Mouse (Mus musculus) left cerebral cortex, adult 9 months (tissue): ENCODE data around the gene Gm4491.

Experiments used
- DNase-seq, 2 experiments: peaks; one replicate each; pipeline ENCODE4 v3.0.0; 2022; ENCODE audit warnings: low spot score in 2 of 2

Gene Gm4491

GRCm38 (mm10) chr14:57084180-57084668 is 31.5 kb downstream of the Gm4491 start:
- no peak for DNase-seq

- no peak for DNase-seq
These were observed 32.8 kb downstream of the Gm4491 start for GRCm38 (mm10) chr14:57082863-57083262.

GRCm38 (mm10) chr14:57075537-57075936 is 40.1 kb downstream of the Gm4491 start:
- no peak for DNase-seq

GRCm38 (mm10) chr14:57069906-57070305 is 45.8 kb downstream of the Gm4491 start:
- DNase-seq = peak in 1 of 2 experiments; percentile 29

GRCm38 (mm10) chr14:57066053-57066452 is 49.6 kb downstream of the Gm4491 start:
- no peak for DNase-seq
